Mouse (Mus musculus) MEL (cell line): ENCODE measurements at regions not wholly inside any gene's neighbourhood (a gene's known extent, or its start where the extent isn't known, plus 50 kb on each side); places are given as distances from the start of the nearest gene placed in this dataset.

Source experiments
- DNase-seq: peaks from one replicate; pipeline ENCODE4 v3.0.0; 2011; ENCODE audit warnings: low read depth, low spot score
- H3K27ac ChIP-seq: 2 replicates; pipeline ENCODE4 v1.5.1; 2012; ENCODE audit warnings: low read depth, mild to moderate bottlenecking, control low read depth, low read length, moderate library complexity; ENCODE audit not compliant: control insufficient read depth
- H3K27me3 ChIP-seq, 2 experiments: fragments of 150-350 bp in 1 of 2; sonication (generic) in 1 of 2; 2 replicates each; pipeline ENCODE4 v1.6.1; 2012; ENCODE audit warnings: low read length in 2 of 2, mild to moderate bottlenecking in 2 of 2, improper control_type of control experiment in 1 of 2, moderate library complexity in 1 of 2; ENCODE audit not compliant: insufficient read depth in 2 of 2, control insufficient read depth in 1 of 2
- H3K36me3 ChIP-seq, 2 experiments: 2 replicates each; pipeline ENCODE4 v1.6.1; 2012 to 2014; ENCODE audit warnings: low read length in 2 of 2, improper control_type of control experiment in 1 of 2, inconsistent platforms in 1 of 2, mild to moderate bottlenecking in 1 of 2; ENCODE audit not compliant: insufficient read depth in 2 of 2, control insufficient read depth in 1 of 2
- H3K4me1 ChIP-seq, 2 experiments: fragments of 150-350 bp in 1 of 2; sonication (generic) in 1 of 2; 2 replicates each; pipeline ENCODE4 v1.6.1; 2012; ENCODE audit warnings: low read length in 2 of 2, improper control_type of control experiment in 1 of 2, mild to moderate bottlenecking in 1 of 2; ENCODE audit not compliant: insufficient read depth in 2 of 2, control insufficient read depth in 1 of 2
- H3K4me3 ChIP-seq, 2 experiments: fragments of 150-350 bp in 1 of 2; sonication (generic) in 1 of 2; 2 replicates each; pipeline ENCODE4 v1.5.1; 2012; ENCODE audit warnings: low read depth in 2 of 2, low read length in 2 of 2, mild to moderate bottlenecking in 2 of 2, moderate library complexity in 2 of 2, control low read depth in 1 of 2, improper control_type of control experiment in 1 of 2; ENCODE audit not compliant: control insufficient read depth in 1 of 2, insufficient read depth in 1 of 2
- H3K79me2 ChIP-seq: 2 replicates; pipeline ENCODE4 v1.6.1; 2012; ENCODE audit warnings: mild to moderate bottlenecking, low read length, moderate library complexity; ENCODE audit not compliant: control insufficient read depth, poor library complexity, insufficient read depth
- H3K9ac ChIP-seq: 2 replicates; pipeline ENCODE4 v1.6.1; 2012; ENCODE audit warnings: low read depth, mild to moderate bottlenecking, control low read depth, low read length, moderate library complexity; ENCODE audit not compliant: control insufficient read depth, poor library complexity, severe bottlenecking
- H3K9me3 ChIP-seq: fragments of 150-350 bp; sonication (generic); replicated peaks from 2 replicates; pipeline ENCODE4 v1.6.1; 2012; ENCODE audit warnings: mild to moderate bottlenecking, low read length, improper control_type of control experiment, moderate library complexity; ENCODE audit not compliant: insufficient read depth
- BHLHE40 ChIP-seq: IDR thresholded peaks from 2 replicates; pipeline ENCODE4 v1.6.1; 2012; ENCODE audit warnings: low read depth, mild to moderate bottlenecking, inconsistent platforms, low read length, improper control_type of control experiment, borderline replicate concordance
- CHD2 ChIP-seq: IDR thresholded peaks from 2 replicates; pipeline ENCODE4 v1.6.1; 2011; ENCODE audit warnings: low read length, improper control_type of control experiment
- EP300 ChIP-seq, 2 experiments: IDR thresholded peaks; 2 replicates each; pipeline ENCODE4 v1.6.1; 2011; ENCODE audit warnings: improper control_type of control experiment in 2 of 2, low read length in 2 of 2, low read depth in 1 of 2, mild to moderate bottlenecking in 1 of 2
- GABPA ChIP-seq: IDR thresholded peaks from 2 replicates; pipeline ENCODE4 v1.6.1; 2012; ENCODE audit warnings: low read depth, mild to moderate bottlenecking, inconsistent platforms, low read length, improper control_type of control experiment, moderate library complexity
- GATA1 ChIP-seq: IDR thresholded peaks from 2 replicates; pipeline ENCODE4 v1.6.1; 2011; ENCODE audit warnings: low read depth, low read length, improper control_type of control experiment
- JUND ChIP-seq: IDR thresholded peaks from 2 replicates; pipeline ENCODE4 v1.6.1; 2011; ENCODE audit warnings: low read depth, mild to moderate bottlenecking, improper control_type of control experiment, low read length
- KAT2A ChIP-seq: conservative IDR thresholded peaks from 2 replicates; pipeline ENCODE4 v1.6.1; 2012; ENCODE audit warnings: low read depth, low read length, improper control_type of control experiment, inconsistent platforms
- MAFK ChIP-seq: IDR thresholded peaks from 2 replicates; pipeline ENCODE4 v1.6.1; 2011; ENCODE audit warnings: low read depth, mild to moderate bottlenecking, low read length, improper control_type of control experiment, borderline replicate concordance
- MAX ChIP-seq: IDR thresholded peaks from 2 replicates; pipeline ENCODE4 v1.6.1; 2011; ENCODE audit warnings: low read length, improper control_type of control experiment
- MAZ ChIP-seq: IDR thresholded peaks from 2 replicates; pipeline ENCODE4 v1.6.1; 2012; ENCODE audit warnings: low read depth, mild to moderate bottlenecking, inconsistent platforms, low read length, improper control_type of control experiment
- MYB ChIP-seq: IDR thresholded peaks from 2 replicates; pipeline ENCODE4 v1.6.1; 2011; ENCODE audit warnings: mild to moderate bottlenecking, low read depth, low read length, improper control_type of control experiment
- MYC ChIP-seq: IDR thresholded peaks from 2 replicates; pipeline ENCODE4 v1.6.1; 2011; ENCODE audit warnings: low read depth, mild to moderate bottlenecking, low read length, improper control_type of control experiment, moderate library complexity
- POLR2A ChIP-seq, 2 experiments: IDR thresholded peaks; 2 replicates each; pipeline ENCODE4 v1.6.1; 2011 to 2012; ENCODE audit warnings: low read length in 2 of 2, mild to moderate bottlenecking in 2 of 2, control low read depth in 1 of 2, improper control_type of control experiment in 1 of 2, low read depth in 1 of 2, moderate library complexity in 1 of 2; ENCODE audit not compliant: control insufficient read depth in 1 of 2, insufficient read depth in 1 of 2, poor library complexity in 1 of 2
- RAD21 ChIP-seq: IDR thresholded peaks from 2 replicates; pipeline ENCODE4 v1.6.1; 2011; ENCODE audit warnings: mild to moderate bottlenecking, low read depth, low read length, improper control_type of control experiment
- SMC3 ChIP-seq: IDR thresholded peaks from 2 replicates; pipeline ENCODE4 v1.6.1; 2011; ENCODE audit warnings: low read depth, low read length, improper control_type of control experiment
- TAL1 ChIP-seq: IDR thresholded peaks from 2 replicates; pipeline ENCODE4 v1.6.1; 2012; ENCODE audit warnings: mild to moderate bottlenecking, inconsistent platforms, low read length, moderate library complexity, mixed read lengths
- TCF12 ChIP-seq: IDR thresholded peaks from 2 replicates; pipeline ENCODE4 v1.6.1; 2014; ENCODE audit warnings: low read depth, mild to moderate bottlenecking, inconsistent platforms, low read length, improper control_type of control experiment, moderate library complexity
- UBTF ChIP-seq: IDR thresholded peaks from 2 replicates; pipeline ENCODE4 v1.6.1; 2012; ENCODE audit warnings: low read depth, mild to moderate bottlenecking, inconsistent platforms, low read length, improper control_type of control experiment, moderate library complexity, borderline replicate concordance; ENCODE audit not compliant: insufficient read depth
- USF1 ChIP-seq: IDR thresholded peaks from 2 replicates; pipeline ENCODE4 v1.6.1; 2014; ENCODE audit warnings: low read depth, mild to moderate bottlenecking, inconsistent platforms, low read length, improper control_type of control experiment, moderate library complexity
- ZC3H11A ChIP-seq: IDR thresholded peaks from 2 replicates; pipeline ENCODE4 v1.6.1; 2012; ENCODE audit warnings: low read depth, mild to moderate bottlenecking, inconsistent platforms, low read length, improper control_type of control experiment
- ZNF384 ChIP-seq: IDR thresholded peaks from 2 replicates; pipeline ENCODE4 v1.6.1; 2012; ENCODE audit warnings: low read depth, mild to moderate bottlenecking, inconsistent platforms, low read length, improper control_type of control experiment

DNA sequence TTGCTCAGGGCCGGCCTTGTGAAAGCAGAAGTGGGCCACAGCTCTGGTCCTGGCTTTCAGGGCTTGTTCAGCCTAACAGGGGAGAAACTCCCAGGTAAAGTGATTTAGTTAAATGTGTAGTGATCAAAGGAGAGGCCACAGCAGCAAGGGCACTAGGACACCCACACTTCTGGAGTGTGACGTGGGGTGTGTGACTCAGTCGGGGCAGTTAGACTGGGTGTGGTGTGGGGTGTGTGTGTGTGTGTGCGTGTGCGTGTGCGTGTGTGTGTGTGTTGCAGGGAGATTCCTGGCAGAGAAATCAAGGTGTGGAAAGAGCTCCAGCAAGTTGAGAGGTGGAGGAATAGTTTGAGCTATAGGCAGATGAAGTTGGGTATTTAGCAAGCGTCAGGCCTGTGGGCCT, 72.5 kb upstream of the Tpm1 start:
- no peaks in the 10 kb centered on the region for H3K79me2 ChIP-seq
- no peaks in the 10 kb centered on the region for H3K36me3 ChIP-seq
- no peak for TF ChIP-seq UBTF
- no peak for TF ChIP-seq JUND
- no peak for TF ChIP-seq RAD21
- TF ChIP-seq TAL1 = no peak
- no peak for TF ChIP-seq ZC3H11A
- TF ChIP-seq TCF12 = no peak
- TF ChIP-seq EP300 (IDR thresholded peaks at IDR 0.05; ENCODE audit: low read depth in 1 of 2, low read length in 2 of 2) = no peak
- TF ChIP-seq USF1 = no peak
- TF ChIP-seq CHD2 = no peak
- no peak for TF ChIP-seq MYB
- TF ChIP-seq MAFK = no peak
- TF ChIP-seq GATA1 = no peak
- no peak for TF ChIP-seq POLR2A (IDR thresholded peaks at IDR 0.05; ENCODE audit: control insufficient read depth in 1 of 2, insufficient read depth in 1 of 2, low read depth in 1 of 2, low read length in 2 of 2, poor library complexity in 1 of 2)
- TF ChIP-seq ZNF384 = no peak
- no peak for TF ChIP-seq SMC3
- TF ChIP-seq MAX = no peak
- TF ChIP-seq, all 39 proteins: peak for 0
- Histone ChIP-seq H3K27me3 (no peaks in the 10 kb centered on the region; a peak in 1 of 4 replicates), H3K9me3 (no peaks in the 10 kb centered on the region), H3K4me3 (no peak overlapping the region), H3K9ac (no peak overlapping the region), H3K27ac (no peak overlapping the region), H3K4me1 (no peaks in the 10 kb centered on the region)
- DNase-seq = no peak

- no peaks in the 10 kb centered on the region; a peak in 1 of 4 replicates for H3K27me3 ChIP-seq
- no peaks in the 10 kb centered on the region for H3K9me3 ChIP-seq
- H3K9ac ChIP-seq = no peak overlapping the region
- no peaks in the 10 kb centered on the region for H3K36me3 ChIP-seq
- TF ChIP-seq BHLHE40 = no peak
- no peak for TF ChIP-seq GABPA
- no peak for TF ChIP-seq POLR2A (IDR thresholded peaks at IDR 0.05; ENCODE audit: control insufficient read depth in 1 of 2, insufficient read depth in 1 of 2, low read depth in 1 of 2, low read length in 2 of 2, poor library complexity in 1 of 2)
- TF ChIP-seq RAD21 = no peak
- no peak for TF ChIP-seq MAZ
- TF ChIP-seq ZC3H11A = no peak
- TF ChIP-seq MAX = no peak
- no peak for TF ChIP-seq MYC
- TF ChIP-seq KAT2A = no peak
- no peaks in the 10 kb centered on the region for H3K79me2 ChIP-seq
- H3K4me3 ChIP-seq = no peak overlapping the region
- no peak for DNase-seq
- no peak overlapping the region for H3K27ac ChIP-seq
- no peaks in the 10 kb centered on the region for H3K4me1 ChIP-seq
Observed at GRCm38 (mm10) chr9:67118880-67119644, 69.9 kb upstream of the Tpm1 start.
